Mouse (Mus musculus) heart, postnatal 0 days (tissue): Measurements from ENCODE around the gene Gk5. TPM values are rescaled to one million over a fixed set of nuclear protein-coding genes. Genes with fewer than 3 reads are reported as not detected.

ENCODE experiments used
- ATAC-seq: fragments of 200-750 bp; cut with Nextera tagmentation; 2 replicates; pipeline ENCODE4 v1.8.0; 2017; ENCODE audit warnings: low read depth, moderate number of reproducible peaks, moderate library complexity; ENCODE audit not compliant: insufficient read depth
- DNase-seq: peaks from one replicate; pipeline ENCODE4 v3.0.0-alpha.2; 2016; ENCODE audit warnings: low spot score
- H3K27ac ChIP-seq: fragments of 300-500 bp; sonication (generic); 2 replicates; pipeline ENCODE4 v1.5.1; 2014; ENCODE audit warnings: low read depth, mild to moderate bottlenecking
- H3K27me3 ChIP-seq: fragments of 300-500 bp; sonication (generic); 2 replicates; pipeline ENCODE4 v1.6.1; 2014; ENCODE audit warnings: low read length, mixed read lengths; ENCODE audit not compliant: control insufficient read depth, insufficient read depth
- H3K36me3 ChIP-seq: fragments of 300-500 bp; sonication (generic); replicated peaks from 2 replicates; pipeline ENCODE4 v1.6.1; 2014; ENCODE audit warnings: low read length, mixed read lengths; ENCODE audit not compliant: control insufficient read depth, insufficient read depth
- H3K4me1 ChIP-seq: fragments of 300-500 bp; sonication (generic); 2 replicates; pipeline ENCODE4 v1.6.1; 2014; ENCODE audit warnings: antibody characterized with exemption; ENCODE audit not compliant: control insufficient read depth, insufficient read depth
- H3K4me2 ChIP-seq: fragments of 300-500 bp; sonication (generic); 2 replicates; pipeline ENCODE4 v1.6.1; 2014; ENCODE audit warnings: low read depth, mild to moderate bottlenecking, low read length, moderate library complexity
- H3K4me3 ChIP-seq: fragments of 300-500 bp; sonication (generic); 2 replicates; pipeline ENCODE4 v1.5.1; 2014; ENCODE audit warnings: low read depth, low read length
- H3K9ac ChIP-seq: fragments of 300-500 bp; sonication (generic); replicated peaks from 2 replicates; pipeline ENCODE4 v1.6.1; 2014; ENCODE audit warnings: low read depth, low read length, mixed read lengths
- H3K9me3 ChIP-seq: fragments of 300-500 bp; sonication (generic); replicated peaks from 2 replicates; pipeline ENCODE4 v1.6.1; 2016; ENCODE audit warnings: low read length; ENCODE audit not compliant: control insufficient read depth
- CTCF ChIP-seq: IDR thresholded peaks from 2 replicates; pipeline ENCODE4 v1.5.1; 2016; ENCODE audit warnings: antibody characterized with exemption, control low read depth, low read depth
- EP300 ChIP-seq: IDR thresholded peaks from 2 replicates; pipeline ENCODE4 v1.6.1; 2016; ENCODE audit warnings: antibody characterized with exemption, low read depth
- WGBS: fragments of 180-500 bp; shearing (Covaris S2); extraction: QIAGEN DNeasy Blood & Tissue Kit; methylation state at CpG from one replicate; pipeline ENCODE4 v1.1.7; 2014; 5-methylcytosine and 5-hydroxymethylcytosine counted together
- polyA plus RNA-seq: library from polyadenylated mRNA; unstranded; fragments of >200 nt; fragmentation: Nextera tagmentation; extraction: Ambion mirVana; gene quantifications from 2 replicates; pipeline ENCODE4 v1.2.1, GENCODE M21; 2015
- total RNA-seq: library from RNA; depleted of rRNA; stranded (reverse); fragments of >200 nt; gene quantifications from 2 replicates; pipeline ENCODE4 v1.2.3, GENCODE M21; 2014; ENCODE audit warnings: low replicate concordance

Gk5 gene
- total and polyA plus RNA-seq, 2 experiments from 2014 or later: 0.76 to 1.7 TPM

- Histone ChIP-seq H3K9me3 (no peaks in the 10 kb centered on the region), H3K27ac (no peak overlapping the region), H3K36me3 (no peaks in the 10 kb centered on the region), H3K9ac (no peak overlapping the region), H3K4me1 (no peaks in the 10 kb centered on the region), H3K27me3 (no peaks in the 10 kb centered on the region), H3K4me2 (no peak overlapping the region), H3K4me3 (no peak overlapping the region)
- no peak for DNase-seq
- no peak for TF ChIP-seq EP300
- TF ChIP-seq CTCF: no peak
- 83% methylated on average over 9 of the region's 9 CpGs for WGBS
- ATAC-seq: no peak
Observed at GRCm38 (mm10) chr9:96138958-96139357, 19.8 kb downstream of the Gk5 start.

GRCm38 (mm10) chr9:96139876-96140275 is 20.7 kb downstream of the Gk5 start:
- no peak overlapping the region for H3K27ac ChIP-seq
- DNase-seq: no peak
- no peak overlapping the region for H3K4me3 ChIP-seq
- no peak overlapping the region for H3K9ac ChIP-seq
- no peak for TF ChIP-seq CTCF
- no peak for TF ChIP-seq EP300
- WGBS: 42% methylated on average over 5 of the region's 5 CpGs
- no peaks in the 10 kb centered on the region for H3K36me3 ChIP-seq
- H3K9me3 ChIP-seq: no peaks in the 10 kb centered on the region
- H3K27me3 ChIP-seq: no peaks in the 10 kb centered on the region
- no peak for ATAC-seq
- no peaks in the 10 kb centered on the region for H3K4me1 ChIP-seq
- H3K4me2 ChIP-seq: no peak overlapping the region

GRCm38 (mm10) chr9:96140931-96141330 is 21.8 kb downstream of the Gk5 start:
- Histone ChIP-seq H3K27me3 (no peaks in the 10 kb centered on the region), H3K4me1 (no peaks in the 10 kb centered on the region), H3K9ac (no peak overlapping the region), H3K9me3 (no peaks in the 10 kb centered on the region), H3K36me3 (0 out of 2 replicates have a peak, but pooled peaks cover 1% of the 10 kb centered on the region), H3K4me3 (no peak overlapping the region), H3K4me2 (no peak overlapping the region), H3K27ac (no peak overlapping the region)
- TF ChIP-seq CTCF (no peak), EP300 (no peak)
- no peak for ATAC-seq
- no peak for DNase-seq
- 69% methylated on average over 7 of the region's 7 CpGs for WGBS

- ATAC-seq: no peak
- no peak overlapping the region for H3K4me3 ChIP-seq
- TF ChIP-seq EP300: no peak
- TF ChIP-seq CTCF: no peak
- no peak for DNase-seq
- H3K9ac ChIP-seq: no peak overlapping the region
- 79% methylated on average over 6 of the region's 6 CpGs for WGBS
- no peaks in the 10 kb centered on the region for H3K9me3 ChIP-seq
- no peaks in the 10 kb centered on the region for H3K4me1 ChIP-seq
- H3K4me2 ChIP-seq: no peak overlapping the region
- H3K27me3 ChIP-seq: no peaks in the 10 kb centered on the region
- no peak overlapping the region for H3K27ac ChIP-seq
- peaks cover 14% of the 10 kb centered on the region; the same call in 1 of the 2 replicates for H3K36me3 ChIP-seq
Observed at GRCm38 (mm10) chr9:96142499-96142898, 23.3 kb downstream of the Gk5 start.

GRCm38 (mm10) chr9:96143633-96144032 is 24.5 kb downstream of the Gk5 start:
- Histone ChIP-seq H3K9ac (no peak overlapping the region), H3K36me3 (peaks cover 15% of the 10 kb centered on the region; the same call in 1 of the 2 replicates), H3K9me3 (no peaks in the 10 kb centered on the region), H3K4me3 (no peak overlapping the region), H3K27me3 (no peaks in the 10 kb centered on the region), H3K4me1 (no peaks in the 10 kb centered on the region), H3K4me2 (no peak overlapping the region), H3K27ac (no peak overlapping the region)
- no peak for DNase-seq
- WGBS: 92% methylated on average over 4 of the region's 4 CpGs
- ATAC-seq: no peak
- TF ChIP-seq EP300 (no peak), CTCF (no peak)

GRCm38 (mm10) chr9:96144883-96145282 is 25.7 kb downstream of the Gk5 start:
- DNase-seq: no peak
- no peak overlapping the region for H3K4me2 ChIP-seq
- H3K36me3 ChIP-seq: peaks cover 15% of the 10 kb centered on the region; the same call in 1 of the 2 replicates
- no peaks in the 10 kb centered on the region for H3K4me1 ChIP-seq
- no peak overlapping the region for H3K4me3 ChIP-seq
- TF ChIP-seq CTCF (no peak), EP300 (no peak)
- no peak overlapping the region for H3K9ac ChIP-seq
- ATAC-seq: no peak
- H3K27ac ChIP-seq: no peak overlapping the region
- H3K27me3 ChIP-seq: no peaks in the 10 kb centered on the region
- H3K9me3 ChIP-seq: no peaks in the 10 kb centered on the region
